Mouse (Mus musculus) adrenal gland, postnatal 36 days (tissue): ENCODE data around the gene Grrp1. TPM values are rescaled to one million over a fixed set of nuclear protein-coding genes. Genes with fewer than 3 reads are reported as not detected.
"Not testable (repeated sequence)": the region's sequence is repeated elsewhere in the genome, so short reads cannot be mapped to it uniquely, and the experiment has no call there.

ENCODE experiments used
- DNase-seq, 2 experiments: peaks; one replicate each; pipeline ENCODE4 v3.0.0; 2021; ENCODE audit warnings: mixed read lengths in 1 of 2
- long read RNA-seq, 2 experiments: library from polyadenylated mRNA; stranded (forward); transcript quantifications; one replicate each; pipeline ENCODE4 v2.0.0; 2021; ENCODE audit warnings: borderline sequencing depth in 2 of 2
- total RNA-seq, 2 experiments: library from RNA; stranded (reverse); gene quantifications; 2 replicates each; pipeline ENCODE4 v1.2.3; 2021

Grrp1 gene
- 10 to 100 TPM in 1 of 2 experiments, 1 to 10 TPM in 1; 6.0 to 11.6 TPM for total RNA-seq
- long read RNA-seq, experiment 1, transcript Grrp1-201 (2 exons, 1,226 nt): major isoform, 18 of 22 reads
- long read RNA-seq, experiment 1, partial matches to known transcripts: 4 of 22 reads
- long read RNA-seq, experiment 1, other reads (novel, unspliced or antisense): 0 of 22 reads
- long read RNA-seq, experiment 2, partial matches to known transcripts: 0 of 3 reads
- long read RNA-seq, experiment 2, other reads (novel, unspliced or antisense): 1 of 3 reads

- peak; percentile 23 to 37 for DNase-seq
These were observed at the start of gene Grrp1 for GRCm38 (mm10) chr4:134253722-134254324. Gene Grrp1 (minus strand): TSS chr4:134254106.

DNA sequence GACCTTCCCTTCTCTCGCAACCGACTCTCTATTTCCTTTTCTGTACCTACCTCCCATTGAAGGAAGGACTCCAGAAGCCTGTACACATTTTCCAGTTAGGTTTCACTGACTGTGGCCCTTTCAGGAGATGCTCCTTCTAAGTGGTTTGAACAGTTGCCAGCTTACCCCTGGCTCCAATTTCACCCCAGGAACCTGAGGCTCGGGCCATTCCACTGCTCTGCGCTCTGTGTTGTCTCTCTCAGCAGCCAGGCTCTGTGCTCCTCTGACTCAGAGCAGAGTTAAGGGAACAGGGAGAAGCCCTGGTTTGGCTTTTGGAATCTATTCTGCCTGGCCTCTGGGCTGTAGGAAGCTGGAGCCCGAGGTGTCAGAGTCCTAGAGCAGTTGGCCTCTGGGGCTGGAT is 48.2 kb upstream of the Grrp1 start:
- no peak for DNase-seq

- DNase-seq: peak in 1 of 2 experiments; percentile 38
These were observed 46.4 kb upstream of the Grrp1 start for GRCm38 (mm10) chr4:134300316-134300715.

DNA sequence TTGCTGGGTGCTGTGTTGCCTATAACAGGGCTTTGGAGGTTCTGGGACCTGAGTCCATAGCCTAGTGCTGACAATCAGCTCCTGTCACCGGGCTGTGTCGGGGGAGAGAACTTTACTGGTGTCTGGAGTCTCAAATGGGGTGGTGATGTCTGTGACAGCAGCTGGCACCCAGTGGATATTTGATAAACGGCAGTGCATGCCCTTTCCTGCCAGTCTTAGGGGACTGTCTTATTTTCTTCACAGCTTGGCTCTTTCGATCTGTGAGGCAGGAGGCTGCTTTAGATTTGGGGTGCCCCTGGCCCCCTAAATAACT is 45.5 kb upstream of the Grrp1 start:
- no peak for DNase-seq

- no peak for DNase-seq
These were observed 45.0 kb upstream of the Grrp1 start for GRCm38 (mm10) chr4:134298626-134299497.

DNA sequence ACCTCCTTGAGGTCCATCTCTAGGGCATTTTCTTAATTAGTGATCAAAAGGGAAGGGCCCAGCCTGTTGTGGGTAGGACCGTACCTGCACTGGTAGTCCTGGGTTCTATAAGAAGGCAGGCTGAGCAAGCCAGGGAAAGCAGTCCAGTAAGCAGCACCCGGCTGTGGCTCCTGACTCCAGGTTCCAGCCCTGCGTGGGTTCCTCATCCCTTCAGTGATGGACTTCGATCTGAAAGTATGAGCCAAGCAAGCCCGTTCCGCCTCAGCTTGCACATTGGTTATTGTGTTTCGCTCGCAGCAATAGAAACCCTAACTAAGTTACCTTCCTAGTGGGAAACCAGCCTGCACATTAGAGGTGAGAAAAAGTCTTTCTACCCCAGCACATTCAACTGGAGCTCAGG is 43.5 kb upstream of the Grrp1 start:
- no peak for DNase-seq

GRCm38 (mm10) chr4:134296523-134296922 is 42.6 kb upstream of the Grrp1 start:
- no peak for DNase-seq

GRCm38 (mm10) chr4:134296096-134296495 is 42.2 kb upstream of the Grrp1 start:
- not testable (repeated sequence) for DNase-seq

DNA sequence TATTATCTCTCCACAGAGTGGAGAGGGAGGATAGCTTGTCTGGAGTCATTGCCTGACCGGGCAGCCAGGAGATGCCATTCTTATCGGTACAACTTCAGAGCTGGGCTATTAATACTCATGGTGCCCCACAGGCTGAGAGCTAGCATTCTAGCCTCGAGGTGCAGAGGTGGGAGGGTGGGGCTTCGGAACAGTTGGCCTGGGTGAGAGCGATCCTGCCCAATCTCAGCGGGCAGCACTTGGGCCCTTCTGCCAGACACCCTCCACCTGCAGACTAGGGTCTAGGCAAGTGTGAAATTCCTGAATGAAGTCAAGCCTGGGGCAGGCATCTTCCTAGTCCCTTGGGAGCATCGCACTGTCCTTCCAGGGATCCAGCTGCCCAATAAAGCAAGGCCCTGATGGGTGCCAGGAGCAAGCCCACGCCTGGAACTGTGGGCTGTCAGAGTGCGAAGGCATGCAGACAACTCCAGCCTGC is 39.8 kb upstream of the Grrp1 start:
- no peak for DNase-seq

- DNase-seq: no peak
These were observed 39.3 kb upstream of the Grrp1 start for GRCm38 (mm10) chr4:134293061-134293691.

GRCm38 (mm10) chr4:134292067-134292466 is 38.2 kb upstream of the Grrp1 start:
- peak; percentile 73 to 81 for DNase-seq

DNA sequence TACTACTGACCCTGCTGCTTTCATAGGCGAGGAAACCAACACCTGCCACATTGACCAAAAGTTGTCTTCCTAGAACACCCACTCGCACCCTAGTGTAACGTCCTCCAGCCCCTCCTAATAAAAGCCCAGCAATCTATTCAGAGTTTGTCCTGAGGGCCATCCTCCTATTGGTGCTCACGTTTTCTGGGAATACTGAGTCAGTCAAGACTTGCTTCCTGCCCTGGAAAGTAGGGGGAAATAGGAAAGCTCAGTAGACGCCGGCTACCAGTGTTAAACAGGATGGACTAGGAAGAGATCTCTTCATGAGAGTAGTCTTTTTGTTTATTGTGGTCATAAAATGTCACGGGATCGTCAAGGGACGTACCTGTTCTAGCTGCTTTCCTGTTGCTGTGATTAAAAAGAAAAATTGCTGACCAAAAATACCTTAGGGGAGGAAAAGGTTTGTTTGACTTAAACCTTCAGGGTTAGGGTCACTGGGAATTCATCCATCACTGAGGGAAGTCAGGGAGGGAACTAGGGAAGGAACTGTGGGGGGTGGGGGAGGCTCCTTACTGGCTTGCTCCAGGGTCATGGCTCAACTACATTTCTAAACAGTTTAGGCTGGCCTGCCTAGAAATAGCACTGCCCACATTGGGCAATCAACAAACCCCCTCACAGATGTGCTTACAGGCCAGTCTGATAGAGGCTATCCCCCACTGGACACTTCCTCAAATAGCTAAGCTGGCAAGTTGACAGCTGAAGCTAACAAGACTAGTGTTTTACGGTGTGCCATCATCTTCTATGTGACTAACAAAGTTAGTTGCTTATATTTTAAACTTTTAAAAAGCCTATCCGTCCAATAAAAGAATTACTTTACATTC is 34.7 kb upstream of the Grrp1 start:
- DNase-seq: peak in 1 of 2 experiments; percentile 30

- DNase-seq: peak; percentile 80
These were observed 33.7 kb upstream of the Grrp1 start, which contains the start of gene Pdik1l for GRCm38 (mm10) chr4:134287575-134288025. Gene Pdik1l (minus strand): TSS chr4:134287895.

GRCm38 (mm10) chr4:134287168-134287564 is 33.3 kb upstream of the Grrp1 start:
- peak; percentile 98 for DNase-seq

DNA sequence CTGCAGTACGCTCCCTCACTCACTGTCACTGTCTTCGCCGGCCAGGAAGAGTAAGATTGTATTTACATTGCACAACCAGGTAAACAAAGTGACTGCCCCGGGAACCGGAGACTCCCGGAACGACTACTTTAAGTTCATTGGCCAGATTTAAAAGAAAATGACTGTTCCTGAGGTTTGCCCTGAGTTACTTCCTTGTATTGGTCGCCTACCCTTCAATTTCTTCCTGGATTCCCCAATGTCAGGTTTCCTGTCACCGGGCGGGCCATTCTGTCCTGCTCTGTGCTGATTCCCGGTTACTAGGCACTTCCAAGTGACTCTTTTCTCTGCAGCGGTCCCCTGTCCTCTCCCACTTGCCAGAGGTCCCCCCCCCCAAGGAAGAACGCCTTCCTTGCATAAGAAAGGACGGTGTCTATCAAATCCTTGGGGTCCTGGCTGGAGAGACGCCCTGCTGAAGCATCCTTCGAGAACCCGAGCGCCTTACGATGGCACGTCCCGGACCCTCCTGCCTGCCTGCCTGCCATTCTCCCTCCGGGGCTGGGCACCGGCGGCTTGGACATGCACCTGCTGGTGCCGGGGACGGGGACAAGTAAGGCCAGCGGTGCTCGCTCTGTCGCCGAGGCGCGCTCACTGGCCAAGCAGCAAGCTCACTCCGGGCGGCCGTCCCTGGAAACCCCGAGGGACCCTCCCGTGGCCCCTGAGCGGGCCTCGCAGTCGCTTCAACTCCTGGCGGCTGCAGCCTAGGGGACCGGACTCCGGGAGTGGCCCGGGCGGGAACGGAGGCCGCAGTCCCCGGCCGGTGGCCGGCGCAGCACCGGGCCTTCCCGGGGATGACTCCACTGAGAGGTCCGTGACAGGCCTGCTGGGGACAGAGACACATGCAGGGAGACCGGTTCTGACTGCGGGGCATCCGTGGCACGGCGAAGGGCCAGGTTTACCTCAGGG is 32.6 kb upstream of the Grrp1 start:
- peak in 1 of 2 experiments; percentile 51 for DNase-seq

DNA sequence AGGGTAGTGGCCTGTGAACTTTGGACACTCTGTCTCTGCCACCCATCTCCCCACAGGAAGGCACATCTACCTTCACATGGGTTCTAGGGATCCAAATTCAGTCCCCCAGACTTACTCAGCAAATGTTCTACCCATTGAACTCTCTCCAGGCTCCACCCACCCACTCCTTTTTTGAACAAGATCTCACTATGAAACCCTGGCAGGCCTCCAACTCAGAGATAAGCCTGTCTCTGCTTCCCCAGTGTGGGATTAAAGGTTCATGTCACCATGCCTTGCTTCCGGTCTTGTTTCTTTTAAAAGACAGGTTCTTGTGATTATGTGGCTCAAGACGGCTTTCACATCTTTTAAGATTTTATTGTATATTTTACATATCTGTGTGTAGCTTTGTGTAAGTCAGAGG is 31.0 kb upstream of the Grrp1 start:
- DNase-seq: no peak

GRCm38 (mm10) chr4:134273417-134274345 is 19.8 kb upstream of the Grrp1 start:
- DNase-seq: peak in 1 of 2 experiments; percentile 28

- DNase-seq: no peak
These were observed 19.0 kb upstream of the Grrp1 start for GRCm38 (mm10) chr4:134272731-134273416.
